Mouse (Mus musculus) cerebellum, adult 9-11 months (tissue): ENCODE results near the gene Rps6kb1.

Source experiments
- DNase-seq: peaks from one replicate; pipeline ENCODE4 v3.0.0; 2022

The Rps6kb1 gene

DNA sequence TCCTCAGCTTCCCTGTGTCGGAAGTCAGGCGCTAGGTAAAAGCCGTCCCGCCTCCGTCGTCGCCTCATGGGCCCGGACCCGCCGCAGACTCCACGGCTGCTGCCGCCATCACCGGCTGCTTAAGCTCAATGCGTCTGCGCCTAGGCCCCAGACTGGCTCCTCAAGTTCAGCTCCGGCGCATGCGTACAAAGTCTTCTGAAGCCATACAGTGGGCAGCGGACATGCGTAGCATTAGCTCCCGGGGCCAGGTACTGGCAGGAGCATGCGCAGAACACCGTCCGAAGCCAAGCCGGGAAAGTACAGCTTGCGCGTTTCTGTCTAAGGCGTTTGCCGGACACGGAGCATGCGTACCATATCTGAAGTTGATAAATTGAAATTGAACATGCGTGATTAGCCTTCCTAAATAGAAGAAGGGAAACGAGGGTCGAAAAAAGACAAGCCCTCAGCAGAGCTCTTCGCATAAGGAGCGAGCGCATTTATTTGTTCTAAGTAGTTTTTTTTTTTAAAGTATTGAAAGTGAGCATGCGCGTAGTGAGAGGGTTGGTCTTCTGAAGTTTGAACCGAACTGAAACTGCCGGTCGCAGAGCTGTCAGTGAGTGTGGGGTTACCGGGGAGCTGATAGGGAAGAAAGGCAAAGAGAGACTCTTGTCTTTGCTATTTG is at the start of gene Rps6kb1, which contains the start of gene Tubd1:
Gene Rps6kb1, minus strand, starts transcription at position 167 of the 661 bp plus-strand sequence.
Gene Tubd1, plus strand, starts transcription at position 353 of the 661 bp plus-strand sequence.
- DNase-seq: peak; percentile 100

DNA sequence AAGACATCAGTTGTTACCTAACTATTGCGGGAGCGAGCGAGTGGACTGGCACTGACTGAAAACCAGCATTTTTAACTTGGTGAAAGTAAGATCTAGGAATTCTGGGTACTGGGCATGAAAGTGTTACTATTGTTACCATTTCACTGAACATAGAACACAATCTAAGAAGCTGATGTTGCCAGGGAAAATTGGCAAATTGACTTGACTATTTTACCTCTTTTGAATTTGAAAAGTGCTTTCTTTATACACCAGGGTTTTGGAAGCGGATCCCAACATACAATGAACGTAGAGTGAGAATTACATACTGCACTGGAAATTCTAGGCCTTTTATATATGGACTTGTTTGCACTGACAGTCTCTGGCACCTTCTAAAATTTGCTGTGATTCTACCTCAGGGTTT is 48.8 kb upstream of the Rps6kb1 start:
- DNase-seq: no peak

DNA sequence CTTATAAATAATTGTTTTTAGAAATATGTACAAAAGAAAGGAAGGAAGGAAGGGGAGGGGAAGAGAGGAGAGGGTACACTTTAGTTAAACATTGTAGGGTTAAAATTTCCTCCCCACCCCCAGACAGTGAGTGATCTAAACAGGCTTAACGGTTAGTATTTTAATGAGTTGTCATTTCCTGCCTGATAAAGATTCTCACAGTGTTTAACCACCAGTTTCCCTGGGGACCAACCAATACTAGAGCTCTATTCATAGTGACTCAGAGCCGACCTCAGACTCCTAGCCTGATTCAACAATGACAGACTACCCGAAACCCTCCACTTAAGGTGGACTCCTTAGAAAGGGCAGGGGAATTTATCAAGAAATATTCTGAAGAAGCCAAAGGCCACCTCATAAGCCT is 48.4 kb upstream of the Rps6kb1 start:
- DNase-seq: no peak

DNA sequence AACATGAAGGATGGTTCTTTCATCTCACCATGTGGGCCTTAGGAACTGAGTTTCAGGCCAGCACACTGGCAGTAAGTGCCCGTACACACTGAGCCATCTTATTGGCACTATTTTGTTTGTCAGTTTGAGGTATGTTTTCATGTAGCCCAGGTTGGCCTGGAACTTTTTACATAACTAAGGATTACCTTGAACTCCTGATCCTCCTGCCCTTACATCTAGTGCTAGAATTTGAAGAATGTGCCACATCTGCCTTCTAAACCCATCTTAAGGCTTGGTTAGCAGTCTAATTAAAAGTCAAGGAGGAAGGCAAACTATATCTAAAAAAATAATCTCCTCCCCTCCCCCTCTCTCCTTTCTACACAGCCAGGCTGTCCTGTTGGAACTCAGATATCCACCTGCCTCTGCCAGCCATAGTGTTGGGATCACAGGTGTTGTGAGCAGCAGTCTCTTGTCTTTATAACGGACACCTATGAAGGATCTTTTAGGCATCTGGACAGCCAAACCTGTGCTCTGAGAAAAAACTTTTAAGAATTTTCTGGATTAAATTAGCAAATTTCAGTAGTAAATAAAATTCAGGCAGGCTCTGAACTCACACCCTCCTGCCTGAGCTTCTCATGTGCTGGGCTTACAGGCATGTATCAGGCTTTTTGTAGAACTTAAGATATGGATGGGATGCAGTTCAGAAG is 47.5 kb upstream of the Rps6kb1 start:
- DNase-seq: no peak

DNA sequence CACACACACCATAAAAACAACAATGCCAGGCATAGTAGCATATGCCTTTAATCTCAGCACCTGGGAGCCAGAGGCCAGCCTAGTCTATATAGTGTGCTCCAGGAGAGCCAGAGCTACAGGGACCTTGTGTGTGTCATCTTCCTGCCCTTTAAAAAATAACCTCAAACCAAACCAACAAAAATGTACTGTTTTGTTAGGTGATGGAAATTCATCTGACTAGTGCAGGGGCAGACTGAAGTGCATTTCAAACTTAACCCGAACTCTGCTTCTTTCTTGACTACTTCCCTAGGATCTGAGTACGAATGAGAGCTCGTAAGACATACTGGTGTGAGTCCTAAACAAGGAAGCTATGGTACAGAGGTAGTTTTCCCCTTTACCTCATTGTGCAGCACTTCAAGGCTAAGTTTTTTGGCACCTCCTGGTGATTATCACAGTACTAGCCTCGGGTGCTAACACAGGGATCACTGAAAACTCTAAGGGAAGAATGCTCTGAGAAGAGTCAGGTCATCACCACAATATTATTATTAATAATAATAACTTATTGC is 46.8 kb upstream of the Rps6kb1 start:
- DNase-seq: no peak

DNA sequence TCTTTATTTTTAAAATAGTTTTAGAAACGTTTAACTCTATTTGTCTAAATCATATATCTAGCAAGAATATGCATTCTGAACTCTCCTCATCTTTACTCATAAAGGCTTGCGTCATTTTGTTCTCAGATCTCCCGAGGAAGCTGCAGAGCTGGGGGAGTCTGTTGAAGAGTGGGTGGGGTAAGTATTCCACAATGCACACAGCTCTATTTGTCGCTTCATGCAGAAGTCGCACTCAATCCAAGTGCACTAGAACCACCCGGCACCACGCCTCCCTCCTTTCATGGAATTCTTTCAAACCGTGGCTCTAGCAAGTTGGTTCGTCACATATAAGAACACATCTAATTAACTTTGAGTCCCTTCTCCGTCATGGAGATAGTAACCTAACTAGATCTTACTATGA is 46.0 kb upstream of the Rps6kb1 start:
- no peak for DNase-seq

DNA sequence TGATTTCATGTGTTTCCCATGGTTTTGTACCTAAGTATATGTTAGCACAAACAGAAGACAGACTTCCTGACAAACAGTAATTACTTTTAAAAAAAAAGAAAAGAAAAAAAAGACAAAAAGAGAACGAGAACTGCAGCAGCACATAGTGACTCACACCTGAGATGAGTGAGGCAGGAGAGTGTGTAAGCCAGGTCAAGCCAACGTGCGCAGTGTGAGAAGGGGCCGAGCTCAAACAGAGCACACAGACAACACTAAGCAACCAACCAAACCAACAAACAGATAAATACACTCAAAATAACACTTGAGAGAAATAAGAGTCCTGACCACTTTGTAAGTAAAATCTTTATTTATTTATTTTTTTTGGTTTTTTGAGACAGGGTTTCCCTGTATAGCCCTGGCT is 45.5 kb upstream of the Rps6kb1 start:
- no peak for DNase-seq

DNA sequence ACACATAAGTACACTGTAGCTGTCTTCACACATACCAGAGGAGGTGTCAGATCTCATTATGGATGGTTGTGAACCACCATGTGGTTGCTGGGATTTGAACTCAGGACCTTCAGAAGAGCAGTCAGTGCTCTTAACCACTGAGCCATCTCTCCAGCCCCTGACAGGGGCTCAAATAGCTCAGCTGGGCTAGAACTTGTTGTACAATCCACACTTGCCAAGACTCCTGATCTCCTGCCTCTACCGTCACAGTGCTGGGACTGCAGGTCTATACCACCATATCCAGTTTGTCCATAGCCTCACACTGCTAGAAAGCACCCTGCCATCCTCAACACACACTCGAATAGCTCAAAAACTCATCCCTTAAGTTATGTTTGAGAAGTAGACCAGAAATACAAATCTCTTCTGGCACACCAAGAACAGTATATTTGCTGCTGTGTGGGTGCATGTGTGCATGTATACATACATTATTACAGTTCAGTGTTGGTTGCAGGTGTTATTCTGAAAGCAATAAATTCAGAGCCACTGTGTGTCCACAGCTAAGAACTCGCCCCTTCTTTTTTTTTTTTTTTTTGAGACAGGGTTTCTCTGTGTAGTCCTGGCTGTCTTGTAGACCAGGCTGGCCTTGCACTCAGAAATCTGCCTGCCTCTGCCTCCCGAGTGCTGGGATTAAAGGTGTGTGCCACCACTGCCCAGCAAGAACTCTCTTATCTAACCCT is 44.1 kb upstream of the Rps6kb1 start:
- DNase-seq: no peak

DNA sequence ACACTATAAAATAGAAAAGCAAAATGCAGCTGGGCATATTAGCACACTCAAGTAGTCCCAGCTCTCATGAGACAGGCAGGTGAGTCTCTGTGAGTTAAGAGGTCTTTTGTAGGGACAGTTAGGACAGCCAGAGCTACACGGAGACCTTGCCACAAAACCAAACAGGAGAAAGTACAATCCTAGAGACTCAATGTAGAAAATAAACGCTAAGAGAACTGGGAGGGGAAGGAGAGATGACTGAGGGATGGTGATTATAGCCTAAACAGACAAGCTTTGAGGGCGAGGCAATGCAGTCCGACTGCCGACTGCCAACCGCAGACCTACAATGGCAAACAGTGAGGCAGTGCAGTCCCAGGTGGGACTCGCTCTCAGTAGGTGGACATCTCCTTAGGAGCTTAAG is 43.2 kb upstream of the Rps6kb1 start:
- no peak for DNase-seq

DNA sequence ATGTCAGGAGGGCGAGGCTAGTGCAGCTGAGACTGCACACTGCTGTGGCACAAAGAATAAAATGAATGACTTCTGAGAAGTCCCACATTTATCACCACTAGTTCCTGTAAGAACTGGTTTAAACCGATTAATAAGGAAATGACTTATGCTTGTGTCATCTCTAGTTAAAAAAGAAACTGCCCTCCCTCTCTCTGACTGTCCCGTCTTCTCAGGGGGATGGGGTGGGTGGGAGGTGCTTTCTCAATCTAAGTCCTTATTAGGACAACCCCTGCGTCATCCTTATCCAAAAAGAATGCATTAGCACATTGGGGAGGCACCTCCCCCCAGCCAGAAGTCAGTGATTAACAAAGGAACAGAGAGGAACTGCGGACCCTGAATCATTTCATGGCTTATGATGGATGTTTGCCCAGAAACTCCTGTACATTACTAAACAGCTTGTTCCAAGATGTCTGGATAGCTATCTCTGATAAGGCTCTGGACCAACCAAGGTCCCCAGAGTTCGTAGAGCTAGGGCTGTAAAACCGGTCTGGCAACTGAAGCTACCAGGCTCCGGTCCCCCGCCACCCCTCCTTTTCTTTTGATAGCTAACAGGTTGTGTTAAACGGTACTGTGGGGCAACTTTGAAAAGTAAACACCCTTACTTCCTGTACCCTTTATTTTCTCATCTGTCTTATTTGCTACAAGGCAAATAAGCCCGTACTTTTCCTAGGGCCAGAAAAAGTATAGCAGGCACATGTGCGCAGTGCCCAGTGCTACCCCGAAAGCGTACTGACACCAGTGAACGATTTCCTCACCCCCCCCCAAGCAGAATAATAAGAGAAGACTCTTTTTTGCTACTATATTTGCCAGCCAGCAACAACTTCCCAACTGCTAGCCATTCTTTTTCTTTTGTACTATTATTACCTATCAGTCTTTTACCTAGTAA is 42.5 kb upstream of the Rps6kb1 start:
- DNase-seq: no peak

DNA sequence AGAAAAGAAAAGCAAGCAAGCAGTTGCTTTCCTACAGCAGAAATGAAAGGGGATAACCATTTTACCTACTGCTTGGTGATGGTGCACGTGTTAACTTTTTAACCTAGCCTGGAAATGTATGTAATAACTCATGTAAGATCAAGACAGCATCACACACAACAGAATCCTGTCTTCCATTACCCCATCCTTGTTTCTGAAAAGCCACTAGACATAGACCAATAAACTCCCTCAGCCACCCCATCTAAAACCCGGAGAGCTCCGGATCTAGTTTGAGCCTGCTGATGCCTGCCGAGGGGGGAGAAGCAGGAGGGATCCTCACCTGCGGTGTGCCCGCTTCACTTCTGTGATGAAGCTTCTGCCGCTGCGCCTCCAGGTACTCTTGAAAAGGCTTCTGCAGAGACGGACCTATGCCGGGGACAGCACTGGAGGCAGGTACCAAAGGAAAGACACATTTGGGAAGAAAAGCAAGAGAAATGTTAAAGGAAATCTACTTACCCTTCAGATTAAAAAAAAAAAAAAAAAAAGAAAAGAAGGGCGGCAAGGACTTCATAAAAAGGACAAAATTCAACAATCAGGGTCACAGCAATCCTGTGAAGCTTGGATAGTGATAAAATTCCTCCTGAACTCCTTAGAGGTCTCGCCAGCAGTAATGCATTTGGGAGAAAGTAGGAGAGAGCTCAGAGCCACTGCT is 41.7 kb upstream of the Rps6kb1 start:
- no peak for DNase-seq

DNA sequence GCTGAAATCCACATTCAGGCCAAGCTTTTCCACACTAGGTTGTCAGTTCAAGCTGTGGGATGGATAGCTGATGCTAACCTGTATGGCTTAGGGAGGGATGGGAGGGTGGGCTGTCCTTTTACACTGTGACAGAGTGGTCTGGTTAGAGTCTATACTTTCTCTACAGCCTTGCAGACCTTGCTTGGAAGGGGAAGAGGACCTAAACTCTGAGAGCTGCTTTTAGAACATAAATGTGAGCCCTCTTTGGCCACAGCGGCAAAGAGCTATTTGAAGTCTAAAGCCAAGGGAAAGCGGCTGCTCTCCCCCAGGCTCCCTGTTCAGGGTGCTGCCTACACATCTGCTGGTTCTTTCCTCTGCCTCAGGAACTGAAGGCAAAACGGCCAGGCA is 41.0 kb upstream of the Rps6kb1 start:
- no peak for DNase-seq

DNA sequence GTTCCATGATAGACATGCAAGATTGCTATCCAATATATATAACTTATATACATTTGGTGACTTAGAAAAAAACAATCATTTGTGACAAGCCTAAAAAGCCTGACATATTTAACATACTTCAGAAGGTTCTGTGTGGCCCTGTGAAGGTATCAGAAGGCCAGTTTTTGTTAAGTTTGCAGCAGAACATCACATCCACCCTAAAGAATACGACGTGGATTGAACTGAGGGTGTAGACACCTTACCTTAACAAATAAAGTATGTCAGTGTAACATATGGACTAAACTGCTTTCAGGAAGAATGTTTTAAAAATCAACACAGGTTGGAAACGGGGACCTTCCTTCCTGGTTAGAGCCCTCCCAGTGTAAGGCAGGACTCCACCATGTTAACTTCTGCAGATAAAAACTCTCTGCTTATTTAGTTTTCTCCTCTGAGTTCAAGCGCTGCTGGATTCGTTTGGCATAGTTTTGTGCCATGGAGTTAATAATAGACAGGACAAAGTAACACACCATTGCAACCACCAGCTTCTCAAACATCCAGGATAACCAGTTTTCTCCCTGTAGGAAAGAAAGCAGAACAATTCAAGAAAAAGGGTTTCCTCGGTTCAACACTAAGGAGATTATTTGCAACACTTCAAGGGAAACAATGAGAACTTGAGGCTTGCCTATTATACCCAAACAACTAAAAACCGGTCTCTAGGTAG is 40.4 kb upstream of the Rps6kb1 start:
- no peak for DNase-seq

DNA sequence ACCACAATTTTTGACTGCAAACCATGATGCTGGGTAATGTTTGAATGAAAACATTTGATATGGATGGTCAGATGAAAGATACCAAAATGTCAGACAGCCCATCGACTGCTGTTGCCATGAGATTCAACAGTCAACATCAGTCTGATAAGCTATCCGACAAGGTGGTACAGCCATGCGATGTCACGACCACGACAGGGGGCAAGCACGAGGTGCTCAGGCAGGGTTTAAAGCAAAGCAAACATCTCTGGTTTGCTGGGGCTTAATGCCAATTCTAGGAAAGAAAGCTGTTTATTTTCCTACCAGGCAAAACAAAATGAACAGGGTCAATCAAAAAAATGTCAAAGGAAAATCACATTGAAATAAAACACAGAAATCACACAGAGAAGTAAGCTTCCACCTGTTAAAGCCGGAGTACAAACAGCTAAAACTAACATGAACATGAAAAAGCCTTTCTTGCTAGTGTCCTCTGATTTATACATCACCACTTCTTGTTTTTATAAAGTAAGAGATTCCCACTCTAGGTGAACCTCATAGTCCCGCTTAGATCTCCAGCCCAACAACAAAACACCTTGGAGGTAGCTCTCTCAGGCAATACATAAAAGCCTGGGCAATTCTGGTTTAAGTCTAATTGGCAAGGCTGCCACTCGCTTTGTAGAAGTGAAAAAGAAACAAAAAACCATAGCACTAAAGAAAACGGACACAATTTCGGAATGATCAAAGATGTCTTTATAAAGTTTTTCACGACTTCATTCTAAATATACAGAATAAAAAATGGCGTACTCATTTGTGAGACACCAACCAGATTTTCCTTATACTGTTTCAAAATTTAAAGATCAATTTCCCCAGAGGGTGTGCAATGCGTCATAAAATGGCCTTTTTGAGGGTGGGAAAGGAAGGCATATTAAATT is 39.6 kb upstream of the Rps6kb1 start:
- no peak for DNase-seq

DNA sequence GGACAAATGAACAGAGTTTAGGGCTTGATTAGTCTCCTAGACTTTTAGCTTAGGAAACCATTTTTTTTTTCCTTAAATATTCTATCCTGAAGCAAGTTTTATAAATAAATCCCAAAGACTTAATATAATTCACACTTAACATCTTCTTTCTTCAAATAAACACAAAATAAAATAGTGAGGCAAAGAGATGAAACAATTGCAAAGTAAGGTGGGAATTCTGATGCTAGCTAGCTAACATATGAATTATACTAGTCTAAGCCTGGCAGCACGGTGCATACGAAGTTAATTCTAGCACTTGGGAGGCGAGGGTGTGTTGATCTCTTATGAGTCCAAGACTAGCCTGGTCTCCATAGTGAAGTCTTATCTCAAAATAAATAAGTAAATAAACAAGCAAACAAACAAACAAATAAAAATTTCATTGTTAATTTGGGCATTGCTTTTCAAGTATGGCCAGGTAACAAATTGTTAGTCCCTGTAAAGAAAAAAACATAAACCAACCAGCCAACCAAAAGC is 38.8 kb upstream of the Rps6kb1 start:
- no peak for DNase-seq

DNA sequence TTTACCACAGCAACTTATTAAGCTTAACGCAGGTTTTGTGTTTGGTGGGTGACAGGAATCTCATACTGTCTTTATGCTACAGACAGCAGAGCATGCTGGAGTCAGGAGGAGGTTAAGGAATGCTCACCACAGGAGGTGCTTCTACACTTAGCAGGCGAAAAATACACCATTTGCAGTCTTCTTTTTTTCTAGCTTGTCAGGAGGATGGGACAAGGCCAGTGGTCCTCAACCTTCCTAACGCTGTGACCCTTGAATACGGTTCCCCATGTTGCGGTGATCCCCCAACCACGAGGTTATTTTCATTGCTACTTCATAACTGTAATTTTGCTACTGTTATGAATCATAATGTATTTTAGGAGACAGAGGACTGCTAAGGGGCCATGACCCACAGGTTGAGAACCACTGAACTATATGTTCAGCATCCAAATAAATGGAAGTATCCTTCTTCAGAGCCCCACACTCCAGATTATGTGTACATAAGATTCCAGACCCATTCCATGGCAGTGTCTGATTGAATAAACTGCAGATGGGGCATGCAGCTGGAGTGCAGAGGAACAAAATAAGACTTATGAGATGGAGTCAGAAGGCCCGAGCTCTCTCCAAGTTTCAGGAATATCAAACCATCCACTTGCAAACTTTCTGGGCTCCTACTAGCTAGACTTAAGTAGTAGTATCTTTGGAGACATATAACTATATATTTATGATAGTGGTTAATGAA is 38.1 kb upstream of the Rps6kb1 start:
- no peak for DNase-seq

DNA sequence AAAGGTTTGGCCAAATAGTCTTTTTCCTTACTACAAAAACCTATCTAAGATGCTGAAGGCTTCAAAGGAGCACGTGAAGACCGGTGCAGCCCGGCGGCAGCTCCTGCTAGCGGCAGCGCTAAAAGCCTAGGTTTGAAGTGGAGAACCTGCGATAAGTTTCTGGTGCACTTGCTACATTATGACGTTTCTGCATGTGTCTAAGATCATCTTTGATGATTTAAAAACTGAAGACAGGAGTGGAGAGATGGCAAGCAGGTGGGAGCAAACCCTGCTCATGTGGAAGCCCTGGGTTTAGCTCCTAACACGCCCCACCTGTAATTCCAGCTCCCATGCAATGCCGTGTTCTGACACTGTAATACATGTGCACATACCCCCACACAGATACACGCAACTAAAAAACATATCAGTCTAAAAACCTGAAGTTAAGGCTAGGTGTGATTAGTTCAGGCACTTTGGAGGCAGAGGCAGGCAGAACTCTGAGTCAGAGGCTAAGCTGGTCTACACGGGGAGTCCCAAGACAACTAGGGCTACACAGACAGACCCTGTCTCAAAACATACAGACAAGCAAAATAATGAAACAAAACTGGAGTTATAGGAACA is 37.4 kb upstream of the Rps6kb1 start:
- DNase-seq: no peak

DNA sequence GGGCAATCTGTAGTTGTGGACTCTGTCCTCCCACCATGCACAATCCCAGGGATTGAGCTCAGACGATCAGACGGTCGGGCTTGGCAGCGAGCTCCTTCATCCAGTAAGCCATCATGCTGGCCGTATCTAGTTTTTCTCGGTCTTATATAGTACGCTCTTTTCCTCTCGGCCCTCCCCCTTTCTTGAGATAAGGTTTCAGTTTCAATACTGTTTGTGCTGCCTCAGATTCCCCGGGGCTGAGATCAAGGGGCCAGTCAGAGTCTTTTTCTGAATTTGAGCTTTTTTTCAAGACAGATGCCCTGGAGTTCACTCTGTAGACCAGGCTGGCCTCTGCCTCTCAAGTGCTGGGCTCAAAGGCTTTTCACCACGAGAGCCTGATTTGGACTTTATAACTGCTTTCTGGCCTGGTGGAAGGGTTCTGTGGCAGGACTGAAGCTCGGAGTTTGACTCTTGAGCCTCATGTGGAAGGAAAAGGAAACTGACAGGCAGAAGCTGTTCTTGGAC is 36.7 kb upstream of the Rps6kb1 start:
- no peak for DNase-seq
